Mouse (Mus musculus) C2C12 (cell line): ENCODE data around the gene Lrp4.

ENCODE experiments used
- CTCF ChIP-seq: IDR thresholded peaks from one replicate; pipeline ENCODE4 v1.5.1; 2011; ENCODE audit not compliant: control insufficient read depth, insufficient read depth, insufficient read length
- MAX ChIP-seq: IDR thresholded peaks from one replicate; pipeline ENCODE4 v1.6.1; 2011; ENCODE audit warnings: mild to moderate bottlenecking, control low read depth

DNA sequence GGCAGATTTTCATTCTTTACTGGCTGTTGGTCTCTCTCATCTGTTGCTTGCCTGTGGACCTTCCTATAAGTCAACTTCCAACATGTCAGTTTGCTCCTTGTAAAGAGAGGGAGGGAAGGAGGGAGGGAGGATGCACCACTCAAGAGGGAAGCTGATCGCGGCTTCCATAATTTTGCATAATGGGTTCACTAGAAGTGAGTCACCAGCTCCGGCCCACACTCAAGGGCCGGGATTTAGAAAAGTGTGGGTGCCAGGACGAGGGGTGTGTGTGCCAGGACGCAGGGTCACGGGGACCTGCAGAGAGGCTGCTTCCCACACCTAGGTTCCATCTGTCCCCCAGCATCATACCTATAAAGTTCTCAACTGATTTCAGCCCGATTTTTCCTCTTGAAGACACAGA, 50.8 kb downstream of the Lrp4 start:
- TF ChIP-seq MAX = no peak
- no peak for TF ChIP-seq CTCF
